Mouse (Mus musculus) forebrain, embryonic 13.5 days (tissue): Measurements from ENCODE around the gene Sh3kbp1. TPM values are rescaled to one million over a fixed set of nuclear protein-coding genes. Genes with fewer than 3 reads are reported as not detected.
A peak's percentile ranks its signal among the peaks of the same experiment; 100 is the strongest.

Experiments
- ATAC-seq: fragments of 200-750 bp; cut with Nextera tagmentation; 2 replicates; pipeline ENCODE4 v1.8.0; 2017
- H3K27ac ChIP-seq: fragments of 300-500 bp; sonication (generic); 2 replicates; pipeline ENCODE4 v1.5.1; 2015; ENCODE audit warnings: inconsistent platforms, mild to moderate bottlenecking, moderate library complexity
- H3K27me3 ChIP-seq: fragments of 300-500 bp; sonication (generic); 2 replicates; pipeline ENCODE4 v1.6.1; 2015; ENCODE audit warnings: mild to moderate bottlenecking, inconsistent platforms
- H3K36me3 ChIP-seq: fragments of 300-500 bp; sonication (generic); 2 replicates; pipeline ENCODE4 v1.6.1; 2015; ENCODE audit warnings: mild to moderate bottlenecking, inconsistent platforms; ENCODE audit not compliant: poor library complexity, severe bottlenecking
- H3K4me1 ChIP-seq: fragments of 300-500 bp; sonication (generic); 2 replicates; pipeline ENCODE4 v1.6.1; 2015; ENCODE audit warnings: inconsistent platforms
- H3K4me2 ChIP-seq: fragments of 300-500 bp; sonication (generic); 2 replicates; pipeline ENCODE4 v1.6.1; 2015; ENCODE audit warnings: inconsistent platforms, mild to moderate bottlenecking, moderate library complexity
- H3K4me3 ChIP-seq: fragments of 300-500 bp; sonication (generic); 2 replicates; pipeline ENCODE4 v1.5.1; 2015; ENCODE audit warnings: mild to moderate bottlenecking, inconsistent platforms
- H3K9ac ChIP-seq: fragments of 300-500 bp; sonication (generic); 2 replicates; pipeline ENCODE4 v1.6.1; 2015; ENCODE audit warnings: mild to moderate bottlenecking, inconsistent platforms
- H3K9me3 ChIP-seq: fragments of 300-500 bp; sonication (generic); replicated peaks from 2 replicates; pipeline ENCODE4 v1.6.1; 2016; ENCODE audit warnings: inconsistent platforms
- WGBS: fragments of 180-500 bp; shearing (Covaris S2); methylation state at CpG from one replicate; pipeline ENCODE4 v1.1.7; 2015; 5-methylcytosine and 5-hydroxymethylcytosine counted together
- polyA plus RNA-seq: library from polyadenylated mRNA; unstranded; fragments of >200 nt; fragmentation: Nextera tagmentation; extraction: Ambion mirVana; gene quantifications from 2 replicates; pipeline ENCODE4 v1.2.1, GENCODE M21; 2015

Sh3kbp1 gene
- polyA plus RNA-seq, 1 experiment from 2014 or later = 33.4 TPM

DNA sequence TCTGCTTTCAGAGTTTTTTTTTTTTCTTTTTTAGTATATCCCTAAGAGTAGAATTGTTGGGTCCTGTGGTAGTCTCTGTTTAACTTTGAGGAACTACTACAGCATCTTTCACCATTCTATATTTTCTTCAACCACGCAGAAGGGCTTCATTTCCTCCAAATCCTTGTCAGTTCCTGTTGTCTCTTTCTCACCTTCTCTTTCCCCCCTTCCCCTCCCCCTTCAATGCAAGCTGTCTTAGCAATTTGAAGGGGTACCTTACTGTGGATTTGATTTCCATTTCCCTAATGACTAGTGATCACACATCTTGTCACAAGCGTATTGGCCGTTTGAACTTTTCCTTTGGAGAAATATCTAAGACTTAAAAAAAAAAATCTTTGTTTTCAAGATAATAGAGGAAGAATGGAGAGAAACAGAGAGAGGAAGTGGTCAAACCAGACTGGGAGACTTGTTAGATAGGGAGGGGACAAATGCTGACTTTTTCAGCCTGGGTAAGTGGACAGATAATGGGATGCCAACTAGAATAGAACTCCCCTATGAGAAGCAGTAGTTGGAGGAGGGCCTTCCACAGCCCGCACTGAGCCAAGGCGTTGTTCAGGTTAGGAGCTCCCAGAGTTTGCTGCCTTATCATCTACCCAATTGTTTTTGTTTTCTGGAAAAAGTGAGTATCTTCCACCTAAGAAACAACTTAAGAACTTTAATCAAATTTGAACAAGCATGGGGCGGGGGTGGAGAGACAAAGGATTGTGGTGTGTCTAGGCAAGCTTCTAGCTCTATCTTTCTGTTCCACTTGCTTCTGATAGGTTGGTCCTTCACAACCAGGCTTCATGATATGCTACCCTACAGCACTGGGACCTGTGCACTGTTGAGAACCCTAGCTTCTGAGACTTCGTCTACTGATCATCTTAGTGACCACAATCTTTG lies 130.1 kb downstream of the Sh3kbp1 start:
- 89% methylated on average over 7 of the region's 7 CpGs for WGBS
- Histone ChIP-seq H3K27me3 (no peaks in the 10 kb centered on the region), H3K4me1 (no peaks in the 10 kb centered on the region)

DNA sequence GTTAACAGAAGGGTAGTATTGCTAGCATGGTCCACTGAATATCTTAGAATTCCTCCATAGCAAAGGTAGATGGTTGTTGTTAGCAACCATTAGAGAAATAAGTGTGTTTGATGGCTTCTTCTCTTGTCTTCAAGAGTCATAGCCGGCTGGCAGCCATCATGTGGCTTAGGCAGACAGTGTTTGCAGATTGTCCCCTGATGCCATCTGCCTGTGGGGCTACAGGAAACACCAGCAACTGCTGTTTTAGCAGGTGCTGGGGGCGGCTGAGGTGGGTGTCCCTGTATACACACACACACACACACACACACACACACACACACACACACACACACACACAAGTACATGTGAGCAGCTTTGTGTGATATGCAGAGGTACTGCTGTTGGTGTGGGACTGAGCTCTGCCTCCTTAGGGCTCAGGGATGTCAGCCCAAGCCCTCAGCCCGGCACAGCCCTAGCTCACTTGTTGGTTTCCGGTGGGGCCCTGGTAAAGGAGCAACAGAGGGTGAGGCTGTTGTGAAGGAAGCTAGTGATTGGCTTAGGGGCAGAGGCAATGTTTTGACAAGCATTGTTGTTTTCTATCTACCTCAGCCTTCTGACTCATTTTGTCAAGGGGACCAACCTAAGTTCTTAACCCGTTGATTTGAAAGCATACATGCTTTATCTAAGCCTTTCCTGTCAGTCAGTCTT lies 130.9 kb downstream of the Sh3kbp1 start:
- Histone ChIP-seq H3K27me3 (no peaks in the 10 kb centered on the region), H3K4me3 (no peak overlapping the region), H3K9me3 (no peaks in the 10 kb centered on the region), H3K36me3 (no peaks in the 10 kb centered on the region), H3K9ac (no peak overlapping the region), H3K4me1 (no peaks in the 10 kb centered on the region), H3K27ac (no peak overlapping the region), H3K4me2 (no peak overlapping the region)
- ATAC-seq = no peak
- WGBS = 87% methylated on average over 5 of the region's 5 CpGs

More for the DNA sequence above, 130.1 kb downstream of the Sh3kbp1 start:
- no peak for ATAC-seq
- Histone ChIP-seq H3K9ac (no peak overlapping the region), H3K4me3 (no peak overlapping the region), H3K9me3 (no peaks in the 10 kb centered on the region), H3K4me2 (no peak overlapping the region), H3K36me3 (no peaks in the 10 kb centered on the region), H3K27ac (no peak overlapping the region)

DNA sequence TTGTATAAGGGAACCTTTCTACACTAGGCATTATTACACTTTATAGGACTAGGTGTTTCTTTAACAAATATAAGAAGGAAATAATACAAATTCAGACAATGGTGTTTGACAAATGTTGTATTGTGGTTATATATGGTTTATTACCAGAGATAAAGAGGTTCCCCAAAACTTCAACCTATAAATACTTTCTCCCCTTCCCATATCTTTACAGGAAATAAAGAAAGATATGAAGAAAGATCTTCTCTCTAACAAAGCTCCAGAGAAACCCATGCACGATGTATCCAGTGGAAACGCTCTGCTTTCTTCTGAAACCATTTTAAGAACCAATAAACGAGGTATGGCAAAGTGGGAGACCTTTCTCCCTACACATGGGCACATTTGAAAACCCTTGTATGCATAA lies 136.7 kb downstream of the Sh3kbp1 start:
- Histone ChIP-seq H3K27ac (no peak overlapping the region), H3K9ac (no peak overlapping the region), H3K4me2 (no peak overlapping the region), H3K4me3 (no peak overlapping the region), H3K27me3 (peaks cover 8% of the 10 kb centered on the region; the same call in 1 of the 2 replicates), H3K9me3 (no peaks in the 10 kb centered on the region), H3K36me3 (no peaks in the 10 kb centered on the region), H3K4me1 (no peaks in the 10 kb centered on the region)
- ATAC-seq = no peak
- 88% methylated on average over 3 of the region's 3 CpGs for whole genome bisulfite sequencing

DNA sequence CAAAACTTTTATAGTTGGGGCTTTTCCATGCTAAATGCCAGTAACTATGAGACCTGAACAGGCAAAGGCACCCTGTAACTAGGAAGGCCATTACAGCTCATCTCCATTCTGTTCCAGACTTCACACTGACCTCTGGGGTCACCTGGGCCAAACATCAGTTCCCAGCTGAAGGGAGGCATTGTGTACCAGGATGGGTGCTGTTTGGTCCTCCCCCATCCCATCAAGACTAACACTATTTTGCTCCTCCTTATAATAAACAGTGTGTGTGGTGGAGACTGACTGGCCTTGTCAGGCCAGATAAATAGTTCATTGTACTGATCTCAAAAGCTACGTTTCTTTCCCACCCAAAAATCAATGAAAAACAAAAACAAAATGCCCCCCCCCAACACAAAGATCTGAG lies 138.8 kb downstream of the Sh3kbp1 start:
- Histone ChIP-seq H3K36me3 (no peaks in the 10 kb centered on the region), H3K4me2 (no peak overlapping the region), H3K27me3 (peaks cover 8% of the 10 kb centered on the region; the same call in 1 of the 2 replicates), H3K9me3 (no peaks in the 10 kb centered on the region), H3K4me1 (no peaks in the 10 kb centered on the region), H3K27ac (no peak overlapping the region), H3K4me3 (no peak overlapping the region), H3K9ac (no peak overlapping the region)
- ATAC-seq = no peak
- WGBS = 31% methylated on average over 1 of the region's 1 CpGs

DNA sequence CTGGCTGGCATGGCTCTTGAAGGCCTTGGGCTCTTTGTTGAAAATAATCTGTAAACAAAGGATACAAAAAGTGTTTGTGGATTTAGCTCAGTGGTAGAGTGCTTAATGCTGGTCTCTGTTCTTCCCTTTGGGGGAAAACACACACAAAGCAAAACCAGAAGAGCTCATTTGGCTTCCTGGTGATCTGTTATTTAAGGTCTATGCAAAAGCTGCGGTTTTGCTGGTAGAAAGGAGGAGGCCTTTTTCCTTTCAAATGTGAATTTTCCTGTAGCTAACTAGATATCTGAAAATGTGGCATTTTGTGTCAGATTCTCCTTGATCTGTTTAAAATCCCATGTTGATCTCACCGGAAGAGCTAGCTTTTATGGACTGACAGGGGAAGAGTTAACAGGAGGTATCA lies 141.9 kb downstream of the Sh3kbp1 start:
- H3K36me3 ChIP-seq = no peaks in the 10 kb centered on the region
- no peak for ATAC-seq
- H3K4me1 ChIP-seq = no peaks in the 10 kb centered on the region
- no peak overlapping the region for H3K27ac ChIP-seq
- no peak overlapping the region for H3K4me2 ChIP-seq
- H3K9ac ChIP-seq = no peak overlapping the region
- H3K27me3 ChIP-seq = peaks cover 8% of the 10 kb centered on the region; the same call in 1 of the 2 replicates
- no peak overlapping the region for H3K4me3 ChIP-seq
- WGBS = 34% methylated on average over 2 of the region's 2 CpGs
- H3K9me3 ChIP-seq = no peaks in the 10 kb centered on the region

DNA sequence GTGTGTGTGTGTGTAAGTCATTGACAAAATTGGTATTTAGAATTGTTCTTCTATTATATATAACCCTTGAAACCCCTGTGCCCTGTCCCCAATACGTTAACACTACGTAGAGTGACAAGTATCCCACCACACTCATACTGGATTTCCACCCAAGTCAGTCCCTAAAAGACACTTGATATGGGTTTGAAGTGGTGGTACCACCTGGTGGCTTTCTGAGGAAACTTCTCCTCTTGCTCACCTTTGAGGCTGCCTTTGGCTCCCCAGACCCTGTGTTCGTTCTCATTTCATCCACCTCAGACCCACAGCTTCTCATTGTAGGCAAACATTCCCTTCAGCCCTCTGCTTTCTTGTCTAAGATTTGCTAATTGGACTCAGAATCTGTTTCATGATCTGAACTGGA lies 142.7 kb downstream of the Sh3kbp1 start:
- 80% methylated on average over 3 of the region's 3 CpGs for whole genome bisulfite sequencing
- Histone ChIP-seq H3K27me3 (peaks cover 8% of the 10 kb centered on the region; the same call in 1 of the 2 replicates), H3K36me3 (no peaks in the 10 kb centered on the region), H3K9me3 (no peaks in the 10 kb centered on the region), H3K27ac (no peak overlapping the region), H3K4me2 (no peak overlapping the region), H3K9ac (no peak overlapping the region), H3K4me3 (no peak overlapping the region), H3K4me1 (no peaks in the 10 kb centered on the region)
- ATAC-seq = no peak

DNA sequence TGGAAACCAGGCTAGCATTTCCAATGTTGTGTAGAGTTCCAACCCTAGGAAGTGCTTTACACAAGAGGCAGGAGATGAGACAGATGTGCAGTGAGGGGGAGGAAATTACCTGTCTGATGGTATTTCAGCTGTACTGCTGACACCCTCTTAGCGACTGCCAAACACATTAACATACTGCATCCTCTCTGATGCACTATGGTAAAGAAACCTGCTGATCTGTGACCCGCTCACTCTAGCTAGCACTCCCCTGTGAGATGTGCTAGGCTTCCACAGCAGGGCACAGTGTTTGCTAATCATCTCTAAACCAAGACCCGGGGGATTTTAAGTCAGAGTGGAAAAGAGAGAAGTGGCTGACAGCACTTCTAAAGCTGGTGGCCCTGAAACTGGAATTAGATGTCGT lies 145.1 kb downstream of the Sh3kbp1 start:
- Histone ChIP-seq H3K4me2 (no peak overlapping the region), H3K9me3 (no peaks in the 10 kb centered on the region), H3K9ac (no peak overlapping the region), H3K4me3 (no peak overlapping the region), H3K36me3 (no peaks in the 10 kb centered on the region), H3K27me3 (peaks cover 4% of the 10 kb centered on the region; the same call in 1 of the 2 replicates), H3K4me1 (no peaks in the 10 kb centered on the region), H3K27ac (no peak overlapping the region)
- 59% methylated on average over 4 of the region's 4 CpGs for WGBS
- no peak for ATAC-seq

DNA sequence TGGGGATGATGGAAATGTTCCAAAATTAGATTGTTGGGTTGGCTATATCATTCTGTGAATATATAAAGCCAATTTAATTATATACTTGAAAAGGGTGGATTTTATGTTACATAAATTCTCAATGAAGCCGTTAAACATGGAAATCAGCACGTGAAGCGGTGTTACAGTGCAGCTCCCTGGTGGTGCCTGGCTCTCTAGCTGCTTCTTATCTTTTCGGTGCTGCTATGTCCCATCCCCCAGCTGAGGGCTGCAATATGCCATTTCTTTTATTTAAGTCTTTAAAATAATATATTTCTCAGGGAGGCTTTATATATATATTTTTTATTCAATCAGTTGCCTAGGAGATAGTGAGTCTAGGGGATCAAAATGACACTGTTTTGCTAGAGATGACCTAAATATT lies 148.0 kb downstream of the Sh3kbp1 start:
- H3K4me2 ChIP-seq = no peak overlapping the region
- no peaks in the 10 kb centered on the region for H3K9me3 ChIP-seq
- no peak overlapping the region for H3K9ac ChIP-seq
- H3K27ac ChIP-seq = no peak overlapping the region
- 0 out of 2 replicates have a peak, but pooled peaks have one; percentile 48 for ATAC-seq
- H3K36me3 ChIP-seq = no peaks in the 10 kb centered on the region
- WGBS = 75% methylated on average over 4 of the region's 4 CpGs
- no peak overlapping the region for H3K4me3 ChIP-seq
- no peaks in the 10 kb centered on the region for H3K4me1 ChIP-seq
- peaks cover 4% of the 10 kb centered on the region; the same call in 1 of the 2 replicates for H3K27me3 ChIP-seq

DNA sequence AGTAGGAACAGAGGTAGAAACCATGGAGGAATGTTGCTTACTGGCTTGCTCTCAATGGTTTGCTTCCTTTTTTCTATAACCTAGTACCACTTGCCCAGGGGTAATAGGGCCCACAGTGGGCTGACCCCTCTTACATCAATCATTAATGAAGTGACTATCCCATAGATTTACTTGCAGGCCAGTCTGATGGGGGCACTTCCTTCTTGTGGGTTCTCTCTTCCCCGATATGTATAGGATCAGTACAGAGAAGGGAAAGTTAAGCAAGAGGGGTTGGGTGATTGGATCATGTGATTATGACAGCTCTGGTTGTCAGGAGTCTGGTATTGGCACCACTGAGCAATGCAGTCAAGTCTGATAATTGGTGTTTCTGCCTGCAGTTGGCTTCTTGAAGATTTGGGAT lies 151.7 kb downstream of the Sh3kbp1 start:
- H3K4me3 ChIP-seq = no peak overlapping the region
- H3K9me3 ChIP-seq = no peaks in the 10 kb centered on the region
- 92% methylated on average over 1 of the region's 1 CpGs for WGBS
- H3K27ac ChIP-seq = no peak overlapping the region
- no peaks in the 10 kb centered on the region for H3K4me1 ChIP-seq
- H3K4me2 ChIP-seq = no peak overlapping the region
- no peaks in the 10 kb centered on the region for H3K36me3 ChIP-seq
- H3K9ac ChIP-seq = no peak overlapping the region
- ATAC-seq = no peak
- peaks cover 4% of the 10 kb centered on the region; the same call in 1 of the 2 replicates for H3K27me3 ChIP-seq

DNA sequence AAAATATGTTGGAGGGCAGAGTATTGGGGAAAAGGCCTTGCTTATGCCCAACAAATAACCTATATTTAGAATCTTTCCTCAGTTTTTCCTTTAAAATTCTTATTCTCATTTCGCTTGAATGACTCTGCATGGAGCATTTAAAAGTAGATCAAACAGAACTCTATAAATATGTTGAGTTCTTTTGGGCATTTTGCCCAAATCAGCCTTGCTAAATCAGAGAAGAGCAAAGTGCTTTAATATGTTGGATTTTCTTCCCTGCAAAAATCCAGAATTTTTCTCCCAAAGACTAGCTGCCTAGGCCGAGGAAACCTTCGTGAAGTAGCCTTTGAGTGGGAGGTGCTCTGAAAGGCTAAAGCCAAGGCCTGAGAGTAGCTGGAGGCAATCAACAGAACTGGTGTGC lies 163.4 kb downstream of the Sh3kbp1 start:
- H3K27me3 ChIP-seq = no peaks in the 10 kb centered on the region; the same call in 1 of the 2 replicates
- WGBS = 72% methylated on average over 3 of the region's 3 CpGs
- no peak for ATAC-seq
- no peak overlapping the region for H3K4me3 ChIP-seq
- no peak overlapping the region for H3K9ac ChIP-seq
- H3K9me3 ChIP-seq = no peaks in the 10 kb centered on the region
- no peak overlapping the region for H3K27ac ChIP-seq
- H3K4me2 ChIP-seq = no peak overlapping the region
- H3K36me3 ChIP-seq = no peaks in the 10 kb centered on the region
- H3K4me1 ChIP-seq = no peaks in the 10 kb centered on the region

DNA sequence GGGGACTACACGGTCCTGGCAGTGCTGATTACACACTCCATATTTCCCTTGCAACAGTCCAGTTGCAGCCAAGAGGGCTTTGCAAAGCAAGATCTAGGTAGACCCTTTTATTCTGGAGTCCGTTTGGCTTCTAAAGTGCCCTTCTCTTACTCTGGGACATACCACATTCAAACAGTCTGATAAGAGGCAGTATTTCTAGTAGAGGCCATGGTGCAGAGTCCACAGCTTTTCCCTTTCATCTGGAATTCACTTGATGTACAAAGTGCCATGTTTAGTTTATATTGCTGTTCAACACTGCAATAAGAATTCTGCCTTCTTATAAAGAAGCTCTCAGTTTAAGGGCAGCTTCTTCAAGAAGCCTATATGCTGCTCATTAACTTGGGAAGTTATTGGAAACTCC lies 168.5 kb downstream of the Sh3kbp1 start:
- Histone ChIP-seq H3K27ac (no peak overlapping the region), H3K9ac (no peak overlapping the region), H3K4me3 (no peak overlapping the region), H3K36me3 (no peaks in the 10 kb centered on the region), H3K27me3 (no peaks in the 10 kb centered on the region; the same call in 1 of the 2 replicates), H3K9me3 (no peaks in the 10 kb centered on the region), H3K4me2 (no peak overlapping the region), H3K4me1 (no peaks in the 10 kb centered on the region)
- WGBS = 83% methylated on average over 2 of the region's 2 CpGs
- no peak for ATAC-seq

DNA sequence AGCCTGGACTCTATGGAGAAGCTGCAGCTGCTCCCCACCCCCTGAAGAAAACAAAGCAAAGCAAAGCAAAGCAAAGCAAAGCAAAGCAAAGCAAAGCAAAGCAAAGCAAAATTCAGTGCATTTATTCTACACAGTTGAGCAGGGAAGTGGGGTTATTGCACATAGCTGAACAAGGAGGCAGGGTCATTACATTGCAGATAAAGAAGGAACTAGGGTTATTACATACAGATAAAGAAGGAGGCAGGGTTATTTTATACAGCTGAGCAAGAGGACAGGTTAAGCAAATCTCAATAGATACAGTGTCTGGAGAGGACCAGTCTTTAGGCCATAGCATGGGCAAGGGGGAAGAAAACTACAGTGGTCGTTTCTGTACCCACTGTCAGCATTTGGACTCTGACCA lies 177.3 kb downstream of the Sh3kbp1 start:
- ATAC-seq = no peak
- Histone ChIP-seq H3K4me1 (no peaks in the 10 kb centered on the region), H3K4me3 (no peak overlapping the region)

More for the DNA sequence above, 177.3 kb downstream of the Sh3kbp1 start:
- no peak overlapping the region for H3K27ac ChIP-seq
- 53% methylated on average over 1 of the region's 1 CpGs for WGBS
- H3K9me3 ChIP-seq = no peaks in the 10 kb centered on the region
- no peaks in the 10 kb centered on the region; the same call in 1 of the 2 replicates for H3K27me3 ChIP-seq
- H3K9ac ChIP-seq = no peak overlapping the region
- H3K4me2 ChIP-seq = no peak overlapping the region
- no peaks in the 10 kb centered on the region for H3K36me3 ChIP-seq
